Mouse (Mus musculus) ES-Bruce4 (cell line): ENCODE data around the gene Homer2.

Source experiments
- CTCF ChIP-seq: IDR thresholded peaks from one replicate; pipeline ENCODE4 v1.8.1; 2011; ENCODE audit warnings: low read depth, low read length
- EP300 ChIP-seq: IDR thresholded peaks from 2 replicates; pipeline ENCODE4 v1.6.1; 2011; ENCODE audit warnings: low read depth, low read length; ENCODE audit not compliant: insufficient read depth
- POLR2A ChIP-seq: IDR thresholded peaks from one replicate; pipeline ENCODE4 v1.8.1; 2011; ENCODE audit warnings: low read length; ENCODE audit not compliant: insufficient read depth

GRCm38 (mm10) chr7:81556839-81557238 lies 150.5 kb downstream of the Homer2 start:
- TF ChIP-seq CTCF (no peak), EP300 (no peak), POLR2A (no peak)
